In the genomic region with DNA sequence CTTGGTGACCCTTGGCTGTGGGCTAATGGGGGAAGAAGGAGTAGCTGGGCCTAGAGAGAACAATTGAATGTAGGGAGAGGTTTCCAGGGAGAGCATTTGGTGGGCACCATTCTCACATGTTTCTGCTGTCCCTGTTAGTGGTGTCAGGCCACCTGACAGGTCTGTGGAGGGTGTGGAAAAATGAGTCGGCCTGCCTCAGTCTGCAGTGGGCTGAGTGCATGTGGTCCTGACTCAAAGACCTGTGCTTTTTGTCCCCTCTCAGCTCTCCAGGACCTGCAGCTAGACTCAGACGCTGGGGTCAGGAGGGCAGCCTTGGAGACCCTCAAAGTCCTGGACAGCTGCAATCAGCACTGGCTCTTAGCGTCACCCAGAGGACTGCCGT, we compare ENCODE assay signal across 13 mouse cellular contexts. TPM values are rescaled to one million over a fixed set of nuclear protein-coding genes. Genes with fewer than 3 reads are reported as not detected.
DNase-seq lines count a peak whose midpoint lies in the region; ATAC-seq and TF ChIP-seq lines count a peak whose summit lies in the region.
"Had no signal": no experiment of that assay in that cellular context is flagged by ENCODE, and none has a peak within 500 bp of the region (broad histone marks: within the 10 kb centered on the region; RNA-seq: fewer than 3 reads in every experiment).

No protein-coding gene starts in this region.

- peaks cover 13% of the 10 kb centered on the region; the same call in 1 of the 2 replicates for H3K4me1 ChIP-seq in heart, embryonic 11.5 days (ENCODE audit: control insufficient read depth, insufficient read depth, low read length)
- H3K4me1 ChIP-seq in midbrain, embryonic 12.5 days, result no peaks in the 10 kb centered on the region
- no peaks in the 10 kb centered on the region for H3K4me1 ChIP-seq in midbrain, embryonic 14.5 days (ENCODE audit: control insufficient read depth, insufficient read depth, low read length)
- peaks cover 39% of the 10 kb centered on the region for H3K4me1 ChIP-seq in liver, embryonic 12.5 days
- peaks cover 11% of the 10 kb centered on the region for H3K4me1 ChIP-seq in stomach, embryonic 15.5 days

- DNase-seq in heart, postnatal 36 days, result no peak
- DNase-seq in midbrain, embryonic 14.5 days, result no peak
- DNase-seq in layer of hippocampus, adult 2 months (ENCODE audit: low spot score in 2 of 2), result no peak
- DNase-seq in cerebellum, adult 8-10 months, result no peak

- intact Hi-C loops in heart, postnatal 36 days (cut with DNase I), result no loop called here

- 0 out of 2 replicates have a peak, but pooled peaks have one; percentile 3 for ATAC-seq in heart, embryonic 11.5 days (replicated peaks; ENCODE audit: insufficient number of reproducible peaks, low FRiP score, low TSS enrichment)
- ATAC-seq in midbrain, embryonic 12.5 days (ENCODE audit: low FRiP score, low read depth), result peak; percentile 3; the same call in 1 of the 2 replicates
- no peak for ATAC-seq in midbrain, embryonic 14.5 days (ENCODE audit: low FRiP score, low TSS enrichment)
- ATAC-seq in liver, embryonic 12.5 days, result peak; percentile 5; the same call in 1 of the 2 replicates
- peak; percentile 1; the same call in 1 of the 2 replicates for ATAC-seq in stomach, embryonic 15.5 days (ENCODE audit: insufficient read depth, low FRiP score, low read depth)

- peaks cover 43% of the 10 kb centered on the region for H3K9me3 ChIP-seq in heart, embryonic 11.5 days (replicated peaks; ENCODE audit: control insufficient read depth, low read length)
- peaks cover 49% of the 10 kb centered on the region for H3K9me3 ChIP-seq in midbrain, embryonic 12.5 days
- H3K9me3 ChIP-seq in midbrain, embryonic 14.5 days (ENCODE audit: control insufficient read depth, low read length), result peaks cover 32% of the 10 kb centered on the region
- peaks cover 19% of the 10 kb centered on the region for H3K9me3 ChIP-seq in liver, embryonic 12.5 days (replicated peaks)
- no peaks in the 10 kb centered on the region for H3K9me3 ChIP-seq in stomach, embryonic 15.5 days

- TF ChIP-seq CTCF in layer of hippocampus, adult 2 months (conservative IDR thresholded peaks at IDR 0.05), result no peak

- H3K27me3 ChIP-seq in heart, embryonic 11.5 days (ENCODE audit: control insufficient read depth, insufficient read depth, low read length), result no peaks in the 10 kb centered on the region
- H3K27me3 ChIP-seq in midbrain, embryonic 12.5 days, result no peaks in the 10 kb centered on the region
- no peaks in the 10 kb centered on the region for H3K27me3 ChIP-seq in midbrain, embryonic 14.5 days (ENCODE audit: control insufficient read depth, insufficient read depth, low read length)
- H3K27me3 ChIP-seq in liver, embryonic 12.5 days (replicated peaks), result no peaks in the 10 kb centered on the region
- H3K27me3 ChIP-seq in stomach, embryonic 15.5 days (replicated peaks), result no peaks in the 10 kb centered on the region

- WGBS in heart, embryonic 11.5 days (ENCODE audit: insufficient replicate concordance), result 72% methylated on average over 4 of the region's 4 CpGs
- WGBS in midbrain, embryonic 12.5 days, result 80% methylated on average over 4 of the region's 4 CpGs
- 84% methylated on average over 4 of the region's 4 CpGs for WGBS in midbrain, embryonic 14.5 days
- WGBS in liver, embryonic 12.5 days (ENCODE audit: insufficient replicate concordance), result 69% methylated on average over 4 of the region's 4 CpGs
- WGBS in stomach, embryonic 15.5 days, result 69% methylated on average over 4 of the region's 4 CpGs

- peaks cover 43% of the 10 kb centered on the region for H3K36me3 ChIP-seq in heart, embryonic 11.5 days (ENCODE audit: control insufficient read depth, insufficient read depth, low read length)
- peaks cover 51% of the 10 kb centered on the region for H3K36me3 ChIP-seq in midbrain, embryonic 12.5 days
- H3K36me3 ChIP-seq in midbrain, embryonic 14.5 days (ENCODE audit: control insufficient read depth, insufficient read depth, low read length), result peaks cover 53% of the 10 kb centered on the region
- H3K36me3 ChIP-seq in liver, embryonic 12.5 days, result peaks cover 50% of the 10 kb centered on the region
- peaks cover 42% of the 10 kb centered on the region for H3K36me3 ChIP-seq in stomach, embryonic 15.5 days

- no peak overlapping the region for H3K27ac ChIP-seq in heart, embryonic 11.5 days (ENCODE audit: low read depth, low read length)
- H3K27ac ChIP-seq in midbrain, embryonic 12.5 days (replicated peaks), result no peak overlapping the region
- no peak overlapping the region for H3K27ac ChIP-seq in midbrain, embryonic 14.5 days (replicated peaks; ENCODE audit: low read depth, low read length)
- H3K27ac ChIP-seq in liver, embryonic 12.5 days, result 0 out of 2 replicates have a peak overlapping the region, but pooled peaks have one; percentile 0
- no peak overlapping the region for H3K27ac ChIP-seq in stomach, embryonic 15.5 days
- H3K27ac ChIP-seq in layer of hippocampus, adult 2 months, result no peak overlapping the region

- no peak overlapping the region for H3K4me3 ChIP-seq in heart, embryonic 11.5 days (ENCODE audit: low read depth, low read length)
- no peak overlapping the region for H3K4me3 ChIP-seq in midbrain, embryonic 12.5 days
- no peak overlapping the region for H3K4me3 ChIP-seq in midbrain, embryonic 14.5 days (replicated peaks; ENCODE audit: low read depth, low read length)
- H3K4me3 ChIP-seq in liver, embryonic 12.5 days, result no peak overlapping the region
- no peak overlapping the region for H3K4me3 ChIP-seq in stomach, embryonic 15.5 days (replicated peaks)
- H3K4me3 ChIP-seq in layer of hippocampus, adult 2 months, result no peak overlapping the region

- H3K4me2 ChIP-seq in heart, embryonic 11.5 days, result no peak overlapping the region
- H3K4me2 ChIP-seq in midbrain, embryonic 12.5 days (replicated peaks), result no peak overlapping the region
- no peak overlapping the region for H3K4me2 ChIP-seq in midbrain, embryonic 14.5 days (ENCODE audit: low read length)
- no peak overlapping the region for H3K4me2 ChIP-seq in liver, embryonic 12.5 days
- H3K4me2 ChIP-seq in stomach, embryonic 15.5 days, result no peak overlapping the region

- no peak overlapping the region for H3K9ac ChIP-seq in heart, embryonic 11.5 days (ENCODE audit: low read depth, low read length)
- H3K9ac ChIP-seq in midbrain, embryonic 12.5 days (replicated peaks), result no peak overlapping the region
- H3K9ac ChIP-seq in midbrain, embryonic 14.5 days (replicated peaks; ENCODE audit: low read length), result no peak overlapping the region
- H3K9ac ChIP-seq in liver, embryonic 12.5 days, result no peak overlapping the region
- no peak overlapping the region for H3K9ac ChIP-seq in stomach, embryonic 15.5 days

RNA-seq across cellular contexts. Expression of gene Hjurp, which starts 17.8 kb away (rescaled TPM):
- 117 and 118 TPM in 2 replicates for polyA plus RNA-seq in heart, embryonic 11.5 days (2014; fragmentation: Nextera tagmentation; extraction: Ambion mirVana)
- total RNA-seq in heart, postnatal 36 days (2021), result 10 to 100 TPM; 12.2 to 13.3 TPM
- 189 and 190 TPM in 2 replicates for polyA plus RNA-seq in midbrain, embryonic 12.5 days (2016; fragmentation: Nextera tagmentation; extraction: Ambion mirVana)
- polyA plus RNA-seq in midbrain, embryonic 14.5 days (2014; fragmentation: Nextera tagmentation; extraction: Ambion mirVana), result 52.9 and 80.2 TPM in 2 replicates
- 104 and 106 TPM in 2 replicates for polyA plus RNA-seq in liver, embryonic 12.5 days (2016; fragmentation: Nextera tagmentation; extraction: Ambion mirVana)
- 162 and 176 TPM in 2 replicates for polyA plus RNA-seq in stomach, embryonic 15.5 days (2015; fragmentation: Nextera tagmentation; extraction: Ambion mirVana)
- total RNA-seq in layer of hippocampus, adult 2 months (2021), result 10 to 100 TPM; 31.9 to 35.3 TPM

RNA-seq across cellular contexts. Expression of gene Trpm8, which starts 17.8 kb away (rescaled TPM):
- polyA plus RNA-seq in heart, embryonic 11.5 days (2014; fragmentation: Nextera tagmentation; extraction: Ambion mirVana), result 0.10 TPM in 1 of 2 replicates, not detected in the other
- not detected for total RNA-seq in heart, postnatal 36 days (2021)
- not detected in 2 replicates for polyA plus RNA-seq in midbrain, embryonic 12.5 days (2016; fragmentation: Nextera tagmentation; extraction: Ambion mirVana)
- polyA plus RNA-seq in midbrain, embryonic 14.5 days (2014; fragmentation: Nextera tagmentation; extraction: Ambion mirVana), result 0.14 TPM in 1 of 2 replicates, not detected in the other
- not detected in 2 replicates for polyA plus RNA-seq in liver, embryonic 12.5 days (2016; fragmentation: Nextera tagmentation; extraction: Ambion mirVana)
- polyA plus RNA-seq in stomach, embryonic 15.5 days (2015; fragmentation: Nextera tagmentation; extraction: Ambion mirVana), result not detected in 2 replicates
- total RNA-seq in layer of hippocampus, adult 2 months (2021), result under 1 TPM in 1 of 2 experiments, not detected in 1; 0.12 TPM
- total RNA-seq: heart, postnatal 10 days; megakaryocyte, adult 5-6 weeks had no signal
- polyA plus RNA-seq: stomach, embryonic 14.5 days had no signal

RNA-seq across cellular contexts. Expression of gene Mroh2a, which starts 32.8 kb away (rescaled TPM):
- 0.63 and 1.1 TPM in 2 replicates for polyA plus RNA-seq in heart, embryonic 11.5 days (2014; fragmentation: Nextera tagmentation; extraction: Ambion mirVana)
- total RNA-seq in heart, postnatal 36 days (2021), result not detected
- polyA plus RNA-seq in midbrain, embryonic 12.5 days (2016; fragmentation: Nextera tagmentation; extraction: Ambion mirVana), result 1.1 and 1.6 TPM in 2 replicates
- polyA plus RNA-seq in midbrain, embryonic 14.5 days (2014; fragmentation: Nextera tagmentation; extraction: Ambion mirVana), result 0.66 and 1.8 TPM in 2 replicates
- polyA plus RNA-seq in liver, embryonic 12.5 days (2016; fragmentation: Nextera tagmentation; extraction: Ambion mirVana), result 0.46 and 0.61 TPM in 2 replicates
- polyA plus RNA-seq in stomach, embryonic 15.5 days (2015; fragmentation: Nextera tagmentation; extraction: Ambion mirVana), result 0.94 and 1.2 TPM in 2 replicates
- under 1 TPM in 1 of 2 experiments, not detected in 1; 0.38 TPM for total RNA-seq in layer of hippocampus, adult 2 months (2021)
- polyA plus RNA-seq: cortical plate, adult 2 months had no signal

RNA-seq across cellular contexts. Expression of gene Ugt1a1, which starts 47.9 kb away (rescaled TPM):
- polyA plus RNA-seq in heart, embryonic 11.5 days (2014; fragmentation: Nextera tagmentation; extraction: Ambion mirVana), result not detected in 2 replicates
- not detected for total RNA-seq in heart, postnatal 36 days (2021)
- polyA plus RNA-seq in midbrain, embryonic 12.5 days (2016; fragmentation: Nextera tagmentation; extraction: Ambion mirVana), result not detected in 2 replicates
- polyA plus RNA-seq in midbrain, embryonic 14.5 days (2014; fragmentation: Nextera tagmentation; extraction: Ambion mirVana), result not detected in 2 replicates
- polyA plus RNA-seq in liver, embryonic 12.5 days (2016; fragmentation: Nextera tagmentation; extraction: Ambion mirVana), result not detected in 2 replicates
- polyA plus RNA-seq in stomach, embryonic 15.5 days (2015; fragmentation: Nextera tagmentation; extraction: Ambion mirVana), result 5.3 and 7.1 TPM in 2 replicates
- total RNA-seq in layer of hippocampus, adult 2 months (2021), result not detected
- total RNA-seq: heart, postnatal 10 days; layer of hippocampus, postnatal 14 days had no signal

RNA-seq across cellular contexts. Expression of gene Dnajb3, which starts 54.1 kb away (rescaled TPM):
- 9.6 and 10.4 TPM in 2 replicates for polyA plus RNA-seq in heart, embryonic 11.5 days (2014; fragmentation: Nextera tagmentation; extraction: Ambion mirVana)
- total RNA-seq in heart, postnatal 36 days (2021), result under 1 TPM in 1 of 2 experiments, not detected in 1; 0.33 TPM
- polyA plus RNA-seq in midbrain, embryonic 12.5 days (2016; fragmentation: Nextera tagmentation; extraction: Ambion mirVana), result 12.3 and 12.7 TPM in 2 replicates
- 12.9 and 14.2 TPM in 2 replicates for polyA plus RNA-seq in midbrain, embryonic 14.5 days (2014; fragmentation: Nextera tagmentation; extraction: Ambion mirVana)
- 11.9 and 13.8 TPM in 2 replicates for polyA plus RNA-seq in liver, embryonic 12.5 days (2016; fragmentation: Nextera tagmentation; extraction: Ambion mirVana)
- 8.4 and 10.1 TPM in 2 replicates for polyA plus RNA-seq in stomach, embryonic 15.5 days (2015; fragmentation: Nextera tagmentation; extraction: Ambion mirVana)
- total RNA-seq in layer of hippocampus, adult 2 months (2021), result 1 to 10 TPM; 2.9 to 3.8 TPM
- total RNA-seq: megakaryocyte, adult 5-6 weeks had no signal
